Mouse (Mus musculus) right cerebral cortex, adult 2 months (tissue): ENCODE results near the gene Btnl9.
A peak's percentile ranks its signal among the peaks of the same experiment; 100 is the strongest.
"Not testable (repeated sequence)": the region's sequence is repeated elsewhere in the genome, so short reads cannot be mapped to it uniquely, and the experiment has no call there.

ENCODE experiments used
- DNase-seq, 2 experiments: peaks; one replicate each; pipeline ENCODE4 v3.0.0; 2021 to 2022; ENCODE audit warnings: low spot score in 2 of 2

Gene Btnl9

DNA sequence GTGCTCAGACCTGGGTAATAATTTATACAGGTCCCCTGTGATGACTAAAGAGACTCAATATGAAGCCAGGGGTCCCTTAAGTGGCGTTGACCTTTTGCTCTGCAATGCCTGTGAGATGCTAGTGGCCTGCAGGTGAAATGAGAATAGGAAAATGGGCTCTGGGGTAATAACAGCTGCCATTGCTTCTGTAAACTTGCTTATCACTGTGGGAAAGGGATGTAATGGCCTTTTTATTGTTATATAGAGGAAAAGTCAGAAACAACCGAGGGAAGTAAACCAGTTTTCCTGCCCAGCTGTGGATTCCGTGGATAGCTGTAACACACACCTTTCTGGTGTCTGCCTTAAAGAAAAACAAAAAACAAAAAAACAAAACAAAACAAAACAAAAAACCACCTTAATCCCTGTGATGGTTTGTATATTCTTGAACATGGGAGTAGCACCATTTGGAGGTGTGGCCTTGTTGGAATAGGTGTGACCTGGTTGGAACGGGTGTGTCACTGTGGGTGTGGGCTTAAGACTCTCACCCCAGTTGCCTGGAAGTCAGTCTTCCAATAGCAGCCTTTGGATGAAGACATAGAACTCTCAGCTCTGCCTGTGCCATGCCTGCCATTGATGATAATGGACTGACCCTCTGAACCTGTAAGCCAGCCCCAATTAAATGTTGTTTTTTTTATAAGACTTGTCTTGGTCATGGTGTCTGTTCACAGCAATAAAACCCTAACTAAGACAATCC is 10.7 kb downstream of the Btnl9 start:
- not testable (repeated sequence) for DNase-seq

- DNase-seq: no peak
Observed at GRCm38 (mm10) chr11:49175345-49175744, 11.6 kb downstream of the Btnl9 start.

GRCm38 (mm10) chr11:49170576-49170975 is 16.4 kb downstream of the Btnl9 start:
- DNase-seq: no peak

DNA sequence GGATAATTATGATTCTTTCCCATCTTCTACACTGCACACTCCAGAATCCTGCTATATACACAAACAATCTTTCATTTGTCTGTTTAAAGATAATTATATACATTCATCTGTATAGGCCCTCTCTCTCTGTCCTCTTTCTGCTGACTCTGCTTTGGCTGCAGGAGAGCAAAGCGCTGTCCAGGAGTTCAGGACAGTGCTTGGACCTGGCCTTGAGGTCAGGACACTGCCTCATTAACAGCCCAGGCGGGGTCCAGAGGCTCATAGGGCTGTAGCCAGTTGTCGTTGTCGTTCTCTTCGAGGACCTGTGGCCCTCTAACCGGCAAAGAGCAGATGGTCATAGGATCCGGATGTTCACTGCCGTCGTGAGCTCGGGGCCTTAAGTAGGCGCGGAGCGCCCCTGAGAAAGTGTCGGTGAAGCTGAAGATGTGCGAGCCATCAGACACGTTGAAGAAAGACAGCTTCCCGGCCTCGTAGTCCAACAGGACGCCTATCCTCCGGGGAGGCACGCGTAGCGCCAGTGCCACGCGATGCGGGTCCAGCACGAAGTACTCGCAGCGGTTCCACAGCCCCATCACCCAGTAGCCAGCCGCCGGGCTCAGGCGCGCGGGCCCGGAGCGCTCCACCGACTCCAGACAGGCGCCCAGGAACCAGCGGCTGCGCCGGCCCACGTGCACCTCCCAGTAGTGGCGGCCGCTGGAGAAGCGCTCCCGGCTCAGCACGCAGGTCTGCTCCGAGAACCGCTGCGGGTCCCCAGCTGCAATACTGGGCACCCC is 17.9 kb downstream of the Btnl9 start:
- peak in 1 of 2 experiments; percentile 16 for DNase-seq

GRCm38 (mm10) chr11:49156821-49157814 is 29.8 kb downstream of the Btnl9 start:
- no peak for DNase-seq

DNA sequence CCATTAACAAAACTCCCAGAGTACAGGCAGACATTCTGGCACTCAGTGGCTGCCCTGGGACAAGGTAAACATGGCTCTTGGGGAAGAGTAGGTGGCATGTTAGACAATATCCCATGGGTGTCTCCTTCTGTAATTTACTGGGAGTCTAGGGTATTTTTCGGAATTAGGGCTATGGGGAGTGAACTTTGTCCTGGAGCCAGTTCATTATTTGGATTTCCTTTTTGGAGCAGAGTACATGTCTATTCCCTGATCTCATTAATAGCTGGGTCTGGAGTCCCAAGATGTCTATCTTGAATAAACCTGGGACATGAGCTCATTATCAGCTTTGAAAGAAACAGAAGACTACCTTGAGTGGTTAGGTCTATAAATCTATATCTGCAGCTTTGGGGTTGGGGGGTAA is 32.9 kb downstream of the Btnl9 start, which contains the start of gene Olfr1394:
Olfr1394 (plus strand) TSS at position 301 of the 400 bp plus-strand sequence.
- DNase-seq: no peak

DNA sequence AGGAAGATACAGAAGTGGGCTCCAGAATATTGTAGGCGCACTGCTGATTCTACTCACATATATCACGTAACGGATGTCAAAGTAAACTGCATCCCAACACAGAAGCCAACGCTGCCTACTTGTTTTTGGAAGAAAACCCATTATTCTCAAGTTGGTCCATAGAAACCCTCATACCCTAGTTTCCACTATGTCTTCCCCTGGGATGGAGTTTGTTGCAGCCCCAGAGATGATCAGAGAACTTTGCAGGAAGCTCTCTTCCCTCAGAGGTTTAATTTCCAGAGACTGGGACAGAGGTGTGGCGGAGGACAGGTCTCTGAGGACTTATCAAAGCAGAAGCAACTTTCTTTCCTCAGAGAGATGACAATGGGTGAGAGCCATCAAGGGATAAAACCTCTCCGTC is 45.0 kb downstream of the Btnl9 start, which contains the start of gene Olfr1395:
Olfr1395 (plus strand) TSS at position 301 of the 400 bp plus-strand sequence.
- DNase-seq: no peak

DNA sequence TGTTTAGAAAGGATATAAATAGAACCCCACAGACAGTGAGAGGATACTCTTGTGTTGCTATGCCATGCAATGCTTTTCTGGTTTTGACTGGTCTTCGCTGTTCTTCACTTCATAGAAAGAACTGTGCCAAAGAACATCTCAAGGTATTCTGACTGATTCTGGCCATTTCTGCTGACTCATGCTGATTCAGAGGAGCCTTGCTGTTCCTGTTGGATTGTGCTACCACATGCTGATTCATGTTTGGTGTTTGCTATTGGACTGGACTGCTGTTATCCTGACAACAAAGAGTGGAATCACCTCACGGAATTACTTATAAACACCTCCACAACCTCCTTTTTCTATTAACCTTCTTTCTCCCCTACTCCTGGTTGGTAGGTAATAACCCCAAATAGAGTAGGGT is 62.8 kb downstream of the Btnl9 start:
- DNase-seq: no peak

DNA sequence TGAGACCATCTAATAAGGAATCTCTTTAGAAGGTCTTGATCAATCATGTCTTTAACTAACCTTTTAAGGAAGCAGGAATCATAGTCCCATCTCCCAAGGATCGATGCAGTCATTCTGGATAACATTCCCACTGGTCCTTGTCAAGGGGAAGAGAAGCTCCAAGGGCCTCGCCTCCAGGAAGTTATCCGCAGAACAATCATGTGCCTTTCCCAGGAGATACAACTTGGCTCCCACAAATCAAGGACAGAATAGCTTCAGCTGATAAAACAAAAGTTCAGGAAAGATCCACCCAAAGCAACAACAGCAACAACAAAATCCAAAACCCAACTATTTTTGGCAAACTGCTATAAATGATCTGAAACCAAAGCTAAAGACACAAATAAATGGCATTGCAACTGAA is 67.3 kb downstream of the Btnl9 start:
- no peak for DNase-seq
